Mouse (Mus musculus) brain, adult 2 months (tissue): Measurements from ENCODE around the gene Rps6kb1.

ENCODE experiments used
- DNase-seq: peaks from one replicate; pipeline ENCODE4 v3.0.0; 2011; ENCODE audit warnings: low read depth, low spot score

Rps6kb1 gene

GRCm38 (mm10) chr11:86471785-86472184 is 72.8 kb downstream of the Rps6kb1 start:
- DNase-seq: no peak

DNA sequence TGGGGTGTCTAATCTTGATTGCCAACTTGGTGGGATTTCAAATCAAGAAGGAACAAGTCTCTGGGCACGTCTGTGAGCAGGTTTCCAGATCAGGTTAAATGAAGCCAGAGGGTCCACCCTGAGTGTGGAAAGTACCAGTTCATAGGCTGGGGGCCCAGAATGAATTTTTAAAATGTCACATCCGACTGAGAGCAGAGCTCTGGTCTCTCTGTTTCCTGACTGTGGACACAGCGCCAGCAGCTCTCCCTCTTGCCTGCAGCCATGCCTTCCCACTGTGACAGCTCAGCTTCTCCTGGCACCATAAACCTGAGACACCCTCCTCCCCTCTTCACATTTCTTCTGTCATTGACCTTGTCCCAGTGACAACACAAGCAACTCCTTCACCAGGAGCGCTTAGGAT is 75.6 kb downstream of the Rps6kb1 start:
- peak; percentile 58 for DNase-seq

DNA sequence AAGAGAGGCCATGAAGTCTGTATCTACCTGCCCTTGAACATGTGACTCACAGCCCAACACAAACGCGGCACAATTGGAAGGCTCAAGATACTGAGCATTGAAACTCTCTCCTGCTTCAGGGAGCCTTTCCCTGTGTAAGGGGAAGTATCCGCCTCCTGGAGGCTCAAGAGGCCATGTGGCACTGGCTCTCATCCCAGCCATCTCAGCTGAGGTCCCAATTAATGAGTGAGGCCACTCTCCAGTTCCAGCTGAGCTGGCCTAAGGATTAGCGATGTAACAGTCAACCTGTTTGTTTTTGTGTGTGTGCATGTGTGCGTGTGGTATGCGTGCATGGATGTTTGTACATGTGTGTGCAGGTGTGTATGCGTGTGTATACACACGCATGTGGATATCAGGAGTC is 76.3 kb downstream of the Rps6kb1 start:
- peak; percentile 87 for DNase-seq

DNA sequence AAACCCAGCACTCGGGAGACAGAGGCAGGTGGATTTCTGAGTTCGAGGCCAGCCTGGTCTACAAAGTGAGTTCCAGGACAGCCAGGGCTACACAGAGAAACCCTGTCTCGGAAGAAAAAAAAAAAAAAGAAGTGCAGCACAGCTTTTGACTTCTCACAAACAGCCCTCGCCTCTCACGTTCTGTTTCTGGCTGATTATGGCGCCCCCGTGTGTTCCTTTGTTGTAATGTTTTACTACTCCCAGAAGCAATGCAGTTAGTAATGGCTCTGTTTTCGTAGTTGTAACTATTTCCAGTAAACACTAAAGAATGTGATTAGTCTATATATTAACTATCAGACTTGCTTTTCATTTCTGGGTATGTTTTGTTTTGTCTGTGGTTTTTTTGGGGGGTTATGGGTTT is 80.3 kb downstream of the Rps6kb1 start:
- peak; percentile 83 for DNase-seq

GRCm38 (mm10) chr11:86462579-86462978 is 82.0 kb downstream of the Rps6kb1 start:
- no peak for DNase-seq

GRCm38 (mm10) chr11:86458866-86459265 is 85.7 kb downstream of the Rps6kb1 start:
- DNase-seq: no peak

DNA sequence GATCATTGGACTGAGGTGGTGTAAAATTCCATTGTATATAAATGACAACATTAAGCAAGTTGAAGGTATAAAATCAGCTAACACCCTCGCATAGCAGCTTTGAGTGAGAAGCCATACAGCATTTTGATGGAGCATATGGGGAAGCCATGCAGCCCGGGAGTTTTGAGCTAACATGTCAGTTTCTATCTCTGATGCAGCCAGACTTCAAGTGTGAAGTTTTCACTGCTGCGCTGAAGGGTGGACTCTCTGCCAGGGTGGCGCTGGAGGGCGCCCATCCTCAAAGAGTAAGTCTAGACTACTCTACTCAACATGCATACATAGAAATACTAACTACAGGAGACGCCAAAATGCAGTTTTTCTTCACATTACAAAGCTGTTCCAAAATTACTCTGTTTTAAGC is 87.1 kb downstream of the Rps6kb1 start:
- peak; percentile 29 for DNase-seq

DNA sequence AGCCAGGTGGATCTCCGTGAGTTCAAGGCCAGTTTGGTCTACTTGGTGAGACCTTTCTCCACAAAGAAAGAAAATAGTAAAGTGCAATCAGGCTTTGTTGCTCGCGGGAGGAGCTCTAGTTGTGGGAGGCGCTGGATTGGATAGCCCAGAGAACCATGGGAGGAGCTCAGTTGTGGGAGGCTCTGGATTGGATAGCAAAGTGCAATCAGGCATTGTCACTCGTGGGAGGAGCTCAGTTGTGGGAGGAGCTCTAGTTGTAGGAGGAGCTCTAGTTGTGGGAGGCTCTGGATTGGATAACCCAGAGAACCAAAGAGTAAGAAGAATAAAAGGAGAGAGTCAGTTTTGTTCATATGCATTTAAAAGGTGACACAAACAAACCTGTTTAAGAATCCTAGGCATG is 90.6 kb downstream of the Rps6kb1 start:
- no peak for DNase-seq
